Mouse (Mus musculus): ENCODE measurements around the gene Cnga1.
"Not testable (repeated sequence)": the region's sequence is repeated elsewhere in the genome, so short reads cannot be mapped to it uniquely, and the experiment has no call there.

Gene Cnga1

GRCm38 (mm10) chr5:72636576-72636975 is 7.5 kb downstream of the Cnga1 start:
- DNase-seq = no peak

- no peak for DNase-seq
Measured at GRCm38 (mm10) chr5:72636122-72636521, 8.0 kb downstream of the Cnga1 start.

GRCm38 (mm10) chr5:72634791-72635271 is 9.2 kb downstream of the Cnga1 start:
- DNase-seq = no peak

- no peak for DNase-seq
Measured at GRCm38 (mm10) chr5:72630026-72630425, 14.0 kb downstream of the Cnga1 start.

- DNase-seq = no peak
Measured at GRCm38 (mm10) chr5:72621022-72621421, 23.1 kb downstream of the Cnga1 start.

GRCm38 (mm10) chr5:72617413-72617812 is 26.7 kb downstream of the Cnga1 start:
- DNase-seq = no peak

- no peak for DNase-seq
Measured at GRCm38 (mm10) chr5:72603138-72603537, 40.9 kb downstream of the Cnga1 start.

- DNase-seq = no peak
Measured at GRCm38 (mm10) chr5:72601006-72601405, 43.1 kb downstream of the Cnga1 start.

- DNase-seq = no peak
Measured at GRCm38 (mm10) chr5:72587192-72587681, 56.8 kb downstream of the Cnga1 start, which contains the start of gene Gm5868. TSS of gene Gm5868 (minus strand) at chr5:72587551.

GRCm38 (mm10) chr5:72586667-72587191 is 57.3 kb downstream of the Cnga1 start:
- DNase-seq = not testable (repeated sequence)

- DNase-seq = not testable (repeated sequence)
Measured at GRCm38 (mm10) chr5:72586122-72586521, 58.0 kb downstream of the Cnga1 start.

GRCm38 (mm10) chr5:72580970-72581332 is 63.1 kb downstream of the Cnga1 start, which contains the start of gene Zar1:
TSS of gene Zar1 (minus strand) at chr5:72581254.
- not testable (repeated sequence) for DNase-seq

- not testable (repeated sequence) for DNase-seq
Measured at GRCm38 (mm10) chr5:72580088-72580969, 63.7 kb downstream of the Cnga1 start.

GRCm38 (mm10) chr5:72579599-72579998 is 64.5 kb downstream of the Cnga1 start:
- not testable (repeated sequence) for DNase-seq

- DNase-seq = no peak
Measured at GRCm38 (mm10) chr5:72565621-72566020, 78.5 kb downstream of the Cnga1 start.

GRCm38 (mm10) chr5:72563183-72563582 is 80.9 kb downstream of the Cnga1 start:
- not testable (repeated sequence) for DNase-seq

- no peak for DNase-seq
Measured at GRCm38 (mm10) chr5:72560976-72561628, 83.0 kb downstream of the Cnga1 start.

GRCm38 (mm10) chr5:72559544-72560049 is 84.5 kb downstream of the Cnga1 start, which contains the start of gene Nfxl1:
TSS of gene Nfxl1 (minus strand) at chr5:72559684.
- DNase-seq = peak; percentile 96

- DNase-seq = no peak
Measured at GRCm38 (mm10) chr5:72558716-72559526, 85.2 kb downstream of the Cnga1 start.

GRCm38 (mm10) chr5:72556245-72556644 is 87.8 kb downstream of the Cnga1 start:
- no peak for DNase-seq
